Mouse (Mus musculus) layer of hippocampus, adult 8-10 months (tissue): ENCODE measurements around the gene Gdi2. TPM values are rescaled to one million over a fixed set of nuclear protein-coding genes. Genes with fewer than 3 reads are reported as not detected.
A peak's percentile ranks its signal among the peaks of the same experiment; 100 is the strongest.

Source experiments
- DNase-seq, 2 experiments: peaks; one replicate each; pipeline ENCODE4 v3.0.0; 2022; ENCODE audit warnings: low spot score in 2 of 2
- total RNA-seq, 4 experiments: library from RNA; stranded (reverse); gene quantifications; 2 replicates each; pipeline ENCODE4 v1.2.4; 2022

Gdi2 gene
- total RNA-seq, 4 experiments from 2014 or later = 300 to 325 (median 314) TPM

GRCm38 (mm10) chr13:3547410-3547809 is 9.5 kb downstream of the Gdi2 start:
- DNase-seq = no peak

- no peak for DNase-seq
Measured at GRCm38 (mm10) chr13:3547856-3548255, 10.0 kb downstream of the Gdi2 start.

DNA sequence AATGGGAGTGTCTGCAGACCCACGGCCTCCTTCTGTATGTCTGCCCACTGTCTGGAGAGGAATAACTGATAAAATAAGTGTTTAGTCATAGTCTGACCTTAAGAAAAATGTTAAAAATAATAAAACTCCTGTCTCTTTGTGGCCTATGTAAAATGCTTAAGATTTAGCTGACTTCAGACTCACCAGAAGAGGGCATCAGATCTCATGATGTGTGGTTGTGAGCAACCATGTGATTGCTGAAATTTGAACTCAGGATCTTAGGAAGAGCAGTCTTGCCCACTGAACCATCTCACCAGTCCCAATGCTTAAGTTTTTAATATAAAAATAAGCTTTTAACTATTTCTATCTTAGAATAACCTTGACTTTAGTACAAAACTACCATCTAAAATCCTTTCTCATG is 25.3 kb downstream of the Gdi2 start:
- no peak for DNase-seq

DNA sequence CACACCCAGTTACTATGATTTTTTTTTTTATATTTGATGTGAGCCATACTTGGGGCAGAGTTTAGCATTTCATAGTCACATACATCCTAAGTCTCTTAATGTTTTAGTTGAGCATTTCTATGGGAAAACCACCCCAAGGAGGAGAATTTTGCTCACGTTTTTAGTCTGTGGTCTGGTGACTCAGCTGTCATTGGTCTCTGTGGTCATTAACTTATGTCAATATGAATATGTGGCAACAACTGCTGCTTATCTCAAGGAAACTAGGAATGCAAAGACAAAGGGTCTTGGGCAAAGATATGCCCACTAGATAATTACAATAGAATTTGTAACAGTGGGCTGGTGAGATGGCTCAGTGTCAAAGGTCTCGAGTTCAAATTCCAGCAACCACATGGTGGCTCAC is 26.1 kb downstream of the Gdi2 start:
- DNase-seq = no peak

GRCm38 (mm10) chr13:3590789-3591188 is 52.9 kb downstream of the Gdi2 start:
- DNase-seq = no peak

DNA sequence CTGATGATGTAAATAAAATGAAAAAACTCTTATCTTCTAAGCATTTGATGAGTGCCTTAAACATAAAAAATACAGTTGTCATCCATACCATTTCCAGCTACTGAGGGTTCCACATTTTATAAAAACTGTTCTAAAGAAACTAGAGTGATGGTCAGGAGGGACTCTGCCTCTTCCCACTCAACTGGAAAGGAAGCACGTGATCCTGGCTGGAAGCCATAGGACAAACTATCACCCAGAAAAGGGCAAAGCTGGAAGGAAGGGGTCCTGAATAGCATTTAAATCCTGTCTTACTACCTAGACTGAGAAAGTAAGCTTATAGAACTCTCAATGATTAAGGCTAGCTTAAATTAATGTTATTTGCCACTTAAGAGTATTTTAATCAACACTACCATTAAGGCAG is 56.4 kb downstream of the Gdi2 start:
- no peak for DNase-seq

- DNase-seq = no peak
Measured at GRCm38 (mm10) chr13:3596232-3596631, 58.4 kb downstream of the Gdi2 start.

- no peak for DNase-seq
Measured at GRCm38 (mm10) chr13:3609780-3610117, 71.9 kb downstream of the Gdi2 start.

DNA sequence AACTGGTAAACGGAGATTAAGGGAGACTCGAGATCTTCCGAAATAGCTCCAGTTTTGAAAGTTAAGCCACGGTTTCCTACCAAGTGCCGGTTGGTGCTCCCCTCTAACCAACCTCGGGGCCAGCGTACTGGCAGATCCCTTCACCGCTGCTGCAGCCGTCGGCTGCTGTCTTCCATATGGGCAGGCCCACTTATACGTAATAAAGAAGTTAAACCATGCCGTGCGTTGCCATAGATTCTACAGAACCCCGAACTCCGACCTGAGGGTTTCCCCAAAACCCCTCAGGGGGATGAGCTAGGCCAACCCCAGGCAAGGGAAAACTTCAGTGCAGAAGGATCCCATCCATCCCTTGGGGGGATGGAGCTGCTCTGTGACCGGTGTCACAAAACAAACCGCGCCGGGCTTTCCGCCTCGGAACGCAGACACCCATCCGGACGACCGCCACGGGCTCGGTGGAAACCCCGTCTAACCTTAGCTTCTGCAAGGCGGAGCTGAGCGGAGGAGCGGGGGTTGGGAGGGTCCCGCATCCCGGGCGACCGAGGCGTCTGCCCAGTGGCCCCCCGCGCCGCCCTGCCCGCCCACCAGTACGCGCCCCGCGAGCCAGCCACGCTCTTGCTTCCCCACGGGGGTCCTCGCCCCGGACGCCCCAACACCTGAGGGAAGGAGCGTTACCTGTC is 72.4 kb downstream of the Gdi2 start:
- DNase-seq = peak; percentile 13 to 27

- peak; percentile 98 for DNase-seq
Measured at GRCm38 (mm10) chr13:3610795-3611438, 73.1 kb downstream of the Gdi2 start, which contains the start of gene Fam208b. Fam208b (minus strand) TSS chr13:3611108.

Other genes starting within 250 kb of the Gdi2 start
- gene Fam208b, start 73.0 kb downstream of the Gdi2 start, total RNA-seq = 10 to 100 TPM; 25.0 to 35.6 (median 28.9) TPM
- gene Asb13, start 96.0 kb downstream of the Gdi2 start, total RNA-seq = 10 to 100 TPM; 35.5 to 38.5 (median 36.9) TPM